Mouse (Mus musculus) lung, embryonic 14.5 days (tissue): ENCODE results near the gene Slc22a3. TPM values are rescaled to one million over a fixed set of nuclear protein-coding genes. Genes with fewer than 3 reads are reported as not detected.

Experiments
- ATAC-seq: fragments of 200-750 bp; cut with Nextera tagmentation; 2 replicates; pipeline ENCODE4 v1.8.0; 2017; ENCODE audit warnings: mild to moderate bottlenecking, moderate TSS enrichment, moderate library complexity; ENCODE audit not compliant: insufficient read depth
- DNase-seq: peaks from one replicate; pipeline ENCODE4 v3.0.0-alpha.2; 2015
- H3K27ac ChIP-seq: fragments of 300-500 bp; sonication (generic); 2 replicates; pipeline ENCODE4 v1.5.1; 2014; ENCODE audit warnings: low read depth, mild to moderate bottlenecking, moderate library complexity
- H3K27me3 ChIP-seq: fragments of 300-500 bp; sonication (generic); 2 replicates; pipeline ENCODE4 v1.6.1; 2014; ENCODE audit warnings: low read length, control low read depth; ENCODE audit not compliant: insufficient read depth
- H3K36me3 ChIP-seq: fragments of 300-500 bp; sonication (generic); 2 replicates; pipeline ENCODE4 v1.6.1; 2014; ENCODE audit warnings: control low read depth; ENCODE audit not compliant: insufficient read depth
- H3K4me1 ChIP-seq: fragments of 300-500 bp; sonication (generic); 2 replicates; pipeline ENCODE4 v1.6.1; 2014; ENCODE audit warnings: antibody characterized with exemption, control low read depth; ENCODE audit not compliant: insufficient read depth
- H3K4me2 ChIP-seq: fragments of 300-500 bp; sonication (generic); 2 replicates; pipeline ENCODE4 v1.6.1; 2014; ENCODE audit warnings: mild to moderate bottlenecking
- H3K4me3 ChIP-seq: fragments of 300-500 bp; sonication (generic); 2 replicates; pipeline ENCODE4 v1.5.1; 2014; ENCODE audit warnings: low read depth, low read length
- H3K9ac ChIP-seq: fragments of 300-500 bp; sonication (generic); 2 replicates; pipeline ENCODE4 v1.6.1; 2014
- H3K9me3 ChIP-seq: fragments of 300-500 bp; sonication (generic); 2 replicates; pipeline ENCODE4 v1.6.1; 2016; ENCODE audit warnings: low read depth, low read length, control low read depth
- CTCF ChIP-seq: IDR thresholded peaks from 2 replicates; pipeline ENCODE4 v1.5.1; 2016; ENCODE audit warnings: antibody characterized with exemption, low read depth
- WGBS: fragments of 180-500 bp; shearing (Covaris S2); extraction: QIAGEN DNeasy Blood & Tissue Kit; methylation state at CpG from one replicate; pipeline ENCODE4 v1.1.7; 2014; 5-methylcytosine and 5-hydroxymethylcytosine counted together
- polyA plus RNA-seq: library from polyadenylated mRNA; unstranded; fragments of >200 nt; fragmentation: Nextera tagmentation; extraction: Ambion mirVana; gene quantifications from 2 replicates; pipeline ENCODE4 v1.2.1, GENCODE M21; 2014

Gene Slc22a3
- polyA plus RNA-seq, 1 experiment from 2014 or later = 0.26 TPM

- Histone ChIP-seq H3K27me3 (no peaks in the 10 kb centered on the region), H3K9ac (no peak overlapping the region), H3K36me3 (no peaks in the 10 kb centered on the region), H3K27ac (0 out of 2 replicates have a peak overlapping the region, but pooled peaks have one; percentile 30), H3K4me1 (peaks cover 11% of the 10 kb centered on the region; the same call in 1 of the 2 replicates), H3K9me3 (no peaks in the 10 kb centered on the region), H3K4me3 (no peak overlapping the region), H3K4me2 (no peak overlapping the region)
- ATAC-seq (no peak), DNase-seq (peak; percentile 43)
- WGBS = 51% methylated on average over 11 of the region's 11 CpGs
- no peak for TF ChIP-seq CTCF
Observed at GRCm38 (mm10) chr17:12409346-12409944, 98.1 kb downstream of the Slc22a3 start.

GRCm38 (mm10) chr17:12403420-12403819 is 104.1 kb downstream of the Slc22a3 start:
- TF ChIP-seq CTCF = peak; percentile 65
- 50% methylated on average over 7 of the region's 7 CpGs for WGBS
- Histone ChIP-seq H3K9ac (no peak overlapping the region), H3K9me3 (no peaks in the 10 kb centered on the region), H3K27me3 (no peaks in the 10 kb centered on the region), H3K4me2 (no peak overlapping the region), H3K4me3 (no peak overlapping the region), H3K4me1 (no peaks in the 10 kb centered on the region), H3K27ac (peak overlapping the region; percentile 14; the same call in 1 of the 2 replicates), H3K36me3 (no peaks in the 10 kb centered on the region)
- DNase-seq = peak; percentile 90
- ATAC-seq = peak; percentile 73

GRCm38 (mm10) chr17:12396163-12396677 is 111.3 kb downstream of the Slc22a3 start:
- no peak for DNase-seq
- no peaks in the 10 kb centered on the region for H3K27me3 ChIP-seq
- H3K4me1 ChIP-seq = no peaks in the 10 kb centered on the region
- no peaks in the 10 kb centered on the region for H3K9me3 ChIP-seq
- no peak overlapping the region for H3K4me2 ChIP-seq
- H3K4me3 ChIP-seq = no peak overlapping the region
- no peak overlapping the region for H3K27ac ChIP-seq
- no peak for TF ChIP-seq CTCF
- WGBS = 89% methylated on average over 9 of the region's 9 CpGs
- H3K36me3 ChIP-seq = no peaks in the 10 kb centered on the region
- ATAC-seq = no peak
- no peak overlapping the region for H3K9ac ChIP-seq

- no peaks in the 10 kb centered on the region for H3K27me3 ChIP-seq
- no peaks in the 10 kb centered on the region for H3K4me1 ChIP-seq
- no peaks in the 10 kb centered on the region for H3K9me3 ChIP-seq
- no peaks in the 10 kb centered on the region for H3K36me3 ChIP-seq
- no peak overlapping the region for H3K27ac ChIP-seq
- WGBS = 84% methylated on average over 7 of the region's 7 CpGs
- H3K9ac ChIP-seq = no peak overlapping the region
- H3K4me2 ChIP-seq = no peak overlapping the region
- H3K4me3 ChIP-seq = no peak overlapping the region
- TF ChIP-seq CTCF = no peak
- no peak for DNase-seq
- ATAC-seq = no peak
Observed at GRCm38 (mm10) chr17:12388239-12388638, 119.3 kb downstream of the Slc22a3 start.

GRCm38 (mm10) chr17:12387781-12388180 is 119.7 kb downstream of the Slc22a3 start:
- no peak overlapping the region for H3K9ac ChIP-seq
- H3K4me3 ChIP-seq = no peak overlapping the region
- H3K4me1 ChIP-seq = no peaks in the 10 kb centered on the region
- DNase-seq (no peak), ATAC-seq (no peak)
- no peak overlapping the region for H3K27ac ChIP-seq
- no peak for TF ChIP-seq CTCF
- WGBS = 64% methylated on average over 2 of the region's 2 CpGs
- no peaks in the 10 kb centered on the region for H3K9me3 ChIP-seq
- no peaks in the 10 kb centered on the region for H3K27me3 ChIP-seq
- H3K36me3 ChIP-seq = no peaks in the 10 kb centered on the region
- H3K4me2 ChIP-seq = no peak overlapping the region

GRCm38 (mm10) chr17:12385049-12385794 is 122.3 kb downstream of the Slc22a3 start:
- Histone ChIP-seq H3K27me3 (no peaks in the 10 kb centered on the region), H3K9me3 (no peaks in the 10 kb centered on the region), H3K4me3 (no peak overlapping the region), H3K4me2 (no peak overlapping the region), H3K4me1 (no peaks in the 10 kb centered on the region), H3K9ac (no peak overlapping the region), H3K36me3 (no peaks in the 10 kb centered on the region), H3K27ac (no peak overlapping the region)
- no peak for DNase-seq
- ATAC-seq = no peak
- no peak for TF ChIP-seq CTCF
- WGBS = 54% methylated on average over 8 of the region's 8 CpGs

- DNase-seq = peak; percentile 39
- 36% methylated on average over 2 of the region's 2 CpGs for WGBS
- ATAC-seq = peak; percentile 54; the same call in 1 of the 2 replicates
Observed at GRCm38 (mm10) chr17:12382531-12382930, 125.0 kb downstream of the Slc22a3 start.

More at GRCm38 (mm10) chr17:12382531-12382930, 125.0 kb downstream of the Slc22a3 start:
- no peak for TF ChIP-seq CTCF
- no peak overlapping the region for H3K9ac ChIP-seq
- H3K9me3 ChIP-seq = no peaks in the 10 kb centered on the region
- H3K4me2 ChIP-seq = no peak overlapping the region
- H3K4me3 ChIP-seq = no peak overlapping the region
- no peak overlapping the region for H3K27ac ChIP-seq
- H3K4me1 ChIP-seq = no peaks in the 10 kb centered on the region
- H3K27me3 ChIP-seq = no peaks in the 10 kb centered on the region
- H3K36me3 ChIP-seq = no peaks in the 10 kb centered on the region
